Mouse (Mus musculus) embryonic facial prominence, embryonic 14.5 days (tissue): ENCODE measurements around the gene Zbtb21. TPM values are rescaled to one million over a fixed set of nuclear protein-coding genes. Genes with fewer than 3 reads are reported as not detected.
"Not testable (repeated sequence)": the region's sequence is repeated elsewhere in the genome, so short reads cannot be mapped to it uniquely, and the experiment has no call there.

ENCODE experiments used
- ATAC-seq: fragments of 200-750 bp; cut with Nextera tagmentation; 2 replicates; pipeline ENCODE4 v1.8.0; 2017; ENCODE audit warnings: low read depth, moderate number of reproducible peaks, moderate TSS enrichment
- DNase-seq: peaks from one replicate; pipeline ENCODE4 v3.0.0-alpha.2; 2015; ENCODE audit warnings: low spot score
- H3K27ac ChIP-seq: fragments of 300-500 bp; sonication (generic); replicated peaks from 2 replicates; pipeline ENCODE4 v1.5.1; 2014; ENCODE audit warnings: low read depth, mild to moderate bottlenecking, low read length, moderate library complexity
- H3K27me3 ChIP-seq: fragments of 300-500 bp; sonication (generic); replicated peaks from 2 replicates; pipeline ENCODE4 v1.6.1; 2014; ENCODE audit warnings: low read length; ENCODE audit not compliant: control insufficient read depth, insufficient read depth
- H3K36me3 ChIP-seq: fragments of 300-500 bp; sonication (generic); 2 replicates; pipeline ENCODE4 v1.6.1; 2014; ENCODE audit warnings: low read length, mixed read lengths; ENCODE audit not compliant: control insufficient read depth, insufficient read depth
- H3K4me1 ChIP-seq: fragments of 300-500 bp; sonication (generic); 2 replicates; pipeline ENCODE4 v1.6.1; 2014; ENCODE audit warnings: antibody characterized with exemption, low read length; ENCODE audit not compliant: control insufficient read depth, insufficient read depth
- H3K4me2 ChIP-seq: fragments of 300-500 bp; sonication (generic); 2 replicates; pipeline ENCODE4 v1.6.1; 2014; ENCODE audit warnings: low read depth, mild to moderate bottlenecking, low read length, moderate library complexity, mixed read lengths
- H3K4me3 ChIP-seq: fragments of 300-500 bp; sonication (generic); 2 replicates; pipeline ENCODE4 v1.5.1; 2014; ENCODE audit warnings: low read depth, mild to moderate bottlenecking, low read length
- H3K9ac ChIP-seq: fragments of 300-500 bp; sonication (generic); 2 replicates; pipeline ENCODE4 v1.6.1; 2014; ENCODE audit warnings: low read depth, mild to moderate bottlenecking, low read length, moderate library complexity, mixed read lengths
- H3K9me3 ChIP-seq: fragments of 300-500 bp; sonication (generic); 2 replicates; pipeline ENCODE4 v1.6.1; 2016; ENCODE audit warnings: low read length; ENCODE audit not compliant: control insufficient read depth
- WGBS: fragments of 180-500 bp; shearing (Covaris S2); extraction: QIAGEN DNeasy Blood & Tissue Kit; methylation state at CpG from one replicate; pipeline ENCODE4 v1.1.7; 2014; 5-methylcytosine and 5-hydroxymethylcytosine counted together
- polyA plus RNA-seq: library from polyadenylated mRNA; unstranded; fragments of >200 nt; fragmentation: Nextera tagmentation; extraction: Ambion mirVana; gene quantifications from 2 replicates; pipeline ENCODE4 v1.2.1, GENCODE M21; 2014

Zbtb21 gene
- polyA plus RNA-seq, 1 experiment from 2014 or later: 14.1 TPM

DNA sequence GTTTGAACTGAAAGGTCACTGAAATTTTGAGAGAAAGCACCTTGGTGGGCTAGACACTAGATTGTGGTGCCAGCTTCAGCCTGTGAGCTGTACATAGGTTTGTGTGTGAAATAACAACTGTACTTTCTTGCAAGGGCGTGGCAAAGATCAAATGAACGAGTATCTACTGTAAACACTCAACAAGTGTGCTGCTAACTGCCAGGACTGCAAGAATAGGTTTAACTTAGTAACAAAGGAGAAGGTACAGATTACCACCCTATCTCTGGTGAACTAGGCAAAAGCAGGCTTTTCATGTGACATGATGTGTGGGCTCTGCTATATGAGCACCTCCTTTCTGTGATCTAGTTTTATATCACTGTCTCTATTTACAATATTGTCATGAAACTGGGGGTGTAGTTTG lies 9.1 kb downstream of the Zbtb21 start:
- WGBS: 84% methylated on average over 2 of the region's 2 CpGs
- Histone ChIP-seq H3K9me3 (no peaks in the 10 kb centered on the region), H3K27me3 (no peaks in the 10 kb centered on the region), H3K27ac (no peak overlapping the region), H3K36me3 (peaks cover 77% of the 10 kb centered on the region), H3K4me1 (no peaks in the 10 kb centered on the region), H3K4me3 (no peak overlapping the region), H3K4me2 (no peak overlapping the region), H3K9ac (no peak overlapping the region)
- DNase-seq (no peak), ATAC-seq (no peak)

DNA sequence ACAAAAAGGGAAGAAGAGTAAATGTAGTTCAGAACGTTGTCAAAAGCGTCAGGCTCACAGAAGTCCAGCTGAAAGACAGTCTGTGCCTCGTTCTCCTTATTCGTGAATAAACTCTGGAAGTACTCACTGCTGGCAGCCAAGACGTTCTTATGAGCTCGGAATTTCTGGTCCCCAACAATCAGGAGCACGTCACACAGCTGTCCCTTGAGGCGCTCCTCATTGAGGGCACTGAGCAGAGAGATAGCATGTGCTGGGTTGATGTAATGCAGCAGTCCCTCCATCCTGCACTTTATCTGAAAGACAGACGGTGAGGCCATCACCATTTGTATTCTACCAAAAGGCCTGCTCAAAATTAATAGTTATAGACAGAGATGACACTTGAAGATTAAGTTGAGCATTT lies 9.6 kb downstream of the Zbtb21 start:
- no peaks in the 10 kb centered on the region for H3K27me3 ChIP-seq
- WGBS: 89% methylated on average over 9 of the region's 9 CpGs
- H3K9me3 ChIP-seq: no peaks in the 10 kb centered on the region
- H3K4me2 ChIP-seq: no peak overlapping the region
- no peak overlapping the region for H3K9ac ChIP-seq
- no peak overlapping the region for H3K4me3 ChIP-seq
- H3K27ac ChIP-seq: no peak overlapping the region
- ATAC-seq (no peak), DNase-seq (no peak)
- H3K4me1 ChIP-seq: no peaks in the 10 kb centered on the region
- H3K36me3 ChIP-seq: peaks cover 77% of the 10 kb centered on the region

DNA sequence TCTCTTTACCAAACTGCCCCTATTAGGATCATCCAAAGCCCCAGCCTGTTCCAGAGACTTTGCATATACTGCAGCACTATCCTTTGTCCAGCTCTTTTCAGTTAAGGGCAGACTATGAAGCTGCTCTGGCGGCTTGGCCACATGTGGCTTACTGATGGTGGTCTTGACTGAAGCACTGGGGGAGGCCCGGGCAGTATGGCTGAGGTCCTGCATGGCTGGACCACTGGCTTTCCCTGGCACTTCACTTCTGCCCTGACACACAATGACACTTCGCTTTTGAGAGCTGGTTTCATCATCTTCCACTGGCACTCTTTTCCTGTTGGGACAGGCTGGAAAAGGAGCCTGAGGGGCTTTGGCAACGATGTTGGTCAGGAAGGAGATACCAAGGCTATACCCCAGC lies 10.1 kb downstream of the Zbtb21 start:
- Histone ChIP-seq H3K9ac (no peak overlapping the region), H3K4me2 (no peak overlapping the region), H3K36me3 (peaks cover 77% of the 10 kb centered on the region), H3K27me3 (no peaks in the 10 kb centered on the region), H3K4me3 (no peak overlapping the region), H3K9me3 (no peaks in the 10 kb centered on the region), H3K27ac (no peak overlapping the region), H3K4me1 (no peaks in the 10 kb centered on the region)
- 86% methylated on average over 4 of the region's 4 CpGs for WGBS
- DNase-seq (no peak), ATAC-seq (no peak)

DNA sequence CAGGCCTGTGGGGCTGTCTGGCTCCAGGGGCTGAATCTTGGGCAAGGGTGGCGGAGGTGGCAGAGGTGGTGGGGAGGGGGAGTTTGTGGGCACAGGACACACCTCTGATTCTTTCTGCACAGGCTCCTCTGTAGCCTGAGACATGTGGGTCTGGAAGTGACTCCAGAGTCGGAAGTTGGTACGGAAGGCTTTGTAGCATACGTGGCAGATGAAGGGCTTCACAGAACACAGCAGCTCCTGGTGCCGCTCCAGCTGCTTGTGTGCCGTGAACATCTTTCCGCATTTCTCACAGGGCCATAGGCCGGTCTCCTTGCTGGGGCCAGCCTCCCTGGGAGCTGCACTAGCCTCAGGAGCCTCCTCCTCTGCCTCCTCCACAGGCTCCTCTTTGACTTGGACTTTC lies 12.4 kb downstream of the Zbtb21 start:
- WGBS: 95% methylated on average over 8 of the region's 8 CpGs
- no peak overlapping the region for H3K4me2 ChIP-seq
- H3K27me3 ChIP-seq: no peaks in the 10 kb centered on the region
- no peak overlapping the region for H3K9ac ChIP-seq
- no peak overlapping the region for H3K4me3 ChIP-seq
- H3K9me3 ChIP-seq: no peaks in the 10 kb centered on the region
- peaks cover 61% of the 10 kb centered on the region for H3K36me3 ChIP-seq
- no peak for ATAC-seq
- H3K27ac ChIP-seq: no peak overlapping the region
- H3K4me1 ChIP-seq: no peaks in the 10 kb centered on the region
- no peak for DNase-seq

DNA sequence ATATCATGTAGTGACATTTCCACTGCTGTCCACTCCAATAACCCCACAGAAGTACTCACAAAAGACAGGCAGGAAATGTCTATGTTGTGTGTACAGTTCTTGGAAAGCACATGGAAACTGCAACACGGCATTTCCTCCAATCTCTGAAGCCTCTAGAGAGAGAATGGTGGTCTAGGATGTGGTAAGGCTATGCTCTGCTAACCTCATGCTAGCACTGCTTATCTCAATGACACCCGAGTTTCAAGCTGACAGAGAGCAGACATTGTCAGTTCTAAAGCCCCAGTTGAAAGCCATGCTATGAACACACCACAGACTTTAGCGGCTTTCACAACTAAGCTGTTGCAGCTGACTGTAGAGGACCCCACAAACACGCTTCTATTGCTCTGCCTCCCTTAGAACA lies 13.6 kb downstream of the Zbtb21 start:
- Histone ChIP-seq H3K27ac (no peak overlapping the region), H3K27me3 (no peaks in the 10 kb centered on the region), H3K9me3 (no peaks in the 10 kb centered on the region), H3K36me3 (peaks cover 49% of the 10 kb centered on the region), H3K4me3 (no peak overlapping the region), H3K9ac (no peak overlapping the region), H3K4me2 (no peak overlapping the region), H3K4me1 (no peaks in the 10 kb centered on the region)
- 75% methylated on average over 4 of the region's 4 CpGs for WGBS
- no peak for DNase-seq
- ATAC-seq: no peak

DNA sequence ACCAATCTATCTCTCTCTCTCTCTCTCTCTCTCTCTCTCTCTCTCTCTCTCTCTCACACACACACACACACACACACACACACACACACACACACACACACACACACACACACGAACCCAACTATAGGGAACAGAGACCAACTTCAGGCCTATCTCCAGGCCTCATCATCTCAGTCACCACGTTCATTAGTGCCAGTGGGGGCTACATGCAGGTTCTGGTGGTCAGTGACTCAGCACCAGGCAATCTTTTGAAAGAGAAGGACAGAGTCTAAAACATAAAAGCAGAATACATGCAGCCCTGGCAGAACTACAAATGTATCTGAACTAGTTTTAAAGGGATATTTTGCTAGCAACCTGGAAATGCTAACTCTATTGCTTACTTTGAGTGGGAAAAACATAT lies 15.4 kb downstream of the Zbtb21 start:
- H3K27me3 ChIP-seq, ATAC-seq, H3K9me3 ChIP-seq, H3K4me3 ChIP-seq, H3K4me1 ChIP-seq, H3K27ac ChIP-seq, H3K9ac ChIP-seq, H3K4me2 ChIP-seq, DNase-seq: not testable (repeated sequence)
- WGBS: 91% methylated on average over 2 of the region's 2 CpGs
- H3K36me3 ChIP-seq: peaks cover 31% of the 10 kb centered on the region

DNA sequence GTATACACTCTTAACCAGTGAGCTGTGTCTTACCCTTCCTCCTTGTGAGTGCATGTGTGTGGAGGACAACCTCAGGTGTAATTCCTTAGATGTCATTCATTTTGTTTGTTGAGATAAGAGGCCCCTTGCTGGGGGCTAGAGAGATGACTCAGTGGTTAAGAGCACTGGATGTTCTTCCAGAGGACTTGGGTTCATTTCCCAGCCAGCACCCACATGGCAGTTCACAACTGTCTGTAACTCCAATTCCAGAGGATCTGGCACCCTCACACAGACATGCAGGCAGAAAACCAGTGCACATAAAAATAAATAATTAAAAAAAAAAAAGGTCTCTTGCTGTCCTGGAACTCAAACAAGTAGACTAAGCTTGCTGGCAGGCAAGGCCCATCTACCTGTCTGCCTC lies 20.6 kb downstream of the Zbtb21 start:
- Histone ChIP-seq H3K4me3 (no peak overlapping the region), H3K36me3 (no peaks in the 10 kb centered on the region), H3K27ac (no peak overlapping the region), H3K9me3 (no peaks in the 10 kb centered on the region), H3K4me2 (no peak overlapping the region), H3K4me1 (no peaks in the 10 kb centered on the region), H3K9ac (no peak overlapping the region), H3K27me3 (no peaks in the 10 kb centered on the region)
- no peak for DNase-seq
- no peak for ATAC-seq

DNA sequence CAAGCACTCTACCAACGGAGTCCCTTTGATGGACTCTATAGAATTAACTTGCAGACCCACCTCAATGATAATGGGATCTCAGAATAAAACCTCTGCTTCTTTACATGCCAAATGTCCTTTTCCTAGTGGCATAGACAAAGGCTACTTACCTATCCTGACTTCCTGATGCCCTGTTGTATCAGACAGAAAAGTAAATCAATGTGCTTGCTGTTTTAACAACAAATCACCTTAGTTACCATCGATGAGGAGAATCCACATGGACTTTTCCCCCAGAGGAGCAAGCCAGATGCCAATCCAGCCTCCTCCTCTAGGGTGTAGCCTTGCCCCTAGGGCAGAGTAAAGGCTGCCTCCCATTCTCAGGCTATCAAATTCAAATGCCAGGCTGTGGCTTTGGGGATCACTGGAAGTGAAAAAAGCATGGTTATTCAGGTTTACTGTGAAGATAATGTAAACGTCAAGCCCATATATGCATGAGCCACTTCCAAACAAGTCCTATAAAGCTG lies 21.9 kb downstream of the Zbtb21 start:
- Histone ChIP-seq H3K9me3 (no peaks in the 10 kb centered on the region), H3K27me3 (no peaks in the 10 kb centered on the region), H3K27ac (no peak overlapping the region), H3K4me1 (no peaks in the 10 kb centered on the region), H3K36me3 (no peaks in the 10 kb centered on the region), H3K4me3 (no peak overlapping the region), H3K9ac (no peak overlapping the region), H3K4me2 (no peak overlapping the region)
- 83% methylated on average over 3 of the region's 3 CpGs for WGBS
- no peak for ATAC-seq
- DNase-seq: no peak

DNA sequence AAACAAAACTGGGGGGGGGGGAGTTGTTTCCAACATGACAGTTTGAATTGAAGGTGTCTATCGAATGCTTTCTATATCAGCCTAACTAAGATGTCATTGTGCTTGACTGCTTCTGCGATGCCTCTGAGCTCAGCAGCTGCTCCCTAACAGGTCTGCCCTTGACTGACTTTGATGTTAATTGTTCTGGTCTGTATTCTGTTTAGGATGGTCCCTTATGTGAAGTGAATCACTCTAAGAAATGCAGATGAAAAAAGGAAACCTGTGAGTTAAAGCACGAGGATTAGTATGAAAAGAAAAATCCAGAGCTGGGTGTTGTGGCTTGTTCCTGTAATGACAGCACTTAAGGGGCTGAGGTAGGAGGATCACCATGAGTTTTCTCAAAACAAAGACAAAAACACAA lies 26.6 kb downstream of the Zbtb21 start:
- H3K9me3 ChIP-seq: no peaks in the 10 kb centered on the region
- H3K27me3 ChIP-seq: no peaks in the 10 kb centered on the region
- H3K4me3 ChIP-seq: no peak overlapping the region
- H3K27ac ChIP-seq: no peak overlapping the region
- no peak overlapping the region for H3K4me2 ChIP-seq
- H3K36me3 ChIP-seq: no peaks in the 10 kb centered on the region
- WGBS: 81% methylated on average over 3 of the region's 3 CpGs
- no peak overlapping the region for H3K9ac ChIP-seq
- no peaks in the 10 kb centered on the region for H3K4me1 ChIP-seq
- DNase-seq (no peak), ATAC-seq (no peak)
